Mouse (Mus musculus): ENCODE results near the gene Fbn1. TPM values are rescaled to one million over a fixed set of nuclear protein-coding genes. Genes with fewer than 3 reads are reported as not detected.

Fbn1 gene
- polyA plus RNA-seq, 1 experiment from 2014 or later = 9.1 TPM

DNA sequence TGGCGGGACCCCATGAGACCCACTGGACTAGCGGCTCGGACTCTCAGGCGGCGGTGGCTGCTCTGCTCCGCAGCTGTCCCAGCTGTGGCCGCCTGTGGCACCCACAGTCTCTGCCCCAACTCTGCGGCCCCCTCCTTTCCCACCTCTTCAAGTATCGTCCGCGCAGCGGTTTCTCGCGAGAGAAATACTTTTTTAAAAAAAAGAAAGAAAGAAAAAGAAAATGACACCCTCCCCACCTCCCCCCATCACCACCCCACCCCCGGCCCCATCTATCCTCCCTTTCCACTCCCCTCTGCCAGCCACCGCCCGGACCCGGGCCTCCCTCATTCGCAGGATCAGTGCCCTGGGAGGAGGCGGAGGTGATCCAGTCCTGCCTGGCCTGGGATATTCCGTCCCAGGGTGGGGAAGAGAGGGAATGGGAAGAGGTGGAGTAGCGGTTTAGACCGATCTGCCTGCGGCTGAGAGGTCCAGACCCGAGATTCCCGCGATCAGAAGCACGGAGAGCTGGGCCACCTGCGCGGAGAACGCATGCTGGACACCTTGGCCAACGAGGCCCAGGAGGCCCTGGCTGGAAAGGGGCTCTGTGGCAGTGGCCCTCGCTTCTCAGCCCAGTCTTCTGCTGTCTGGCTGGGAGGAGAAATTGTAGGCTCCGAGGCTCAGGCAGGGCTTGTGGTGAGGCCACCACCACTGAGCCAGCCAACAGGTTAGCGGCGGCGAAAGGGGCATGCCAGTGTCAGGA is 1.3 kb downstream of the Fbn1 start:
- peak overlapping the region; percentile 62 for H3K9ac ChIP-seq (ENCODE audit: low read length)
- DNase-seq (ENCODE audit: low spot score, missing footprints) = peak; percentile 93
- H3K9me3 ChIP-seq (ENCODE audit: control insufficient read depth, low read length) = no peaks in the 10 kb centered on the region
- ATAC-seq (ENCODE audit: low FRiP score) = peak; percentile 90
- H3K27me3 ChIP-seq (ENCODE audit: control insufficient read depth, insufficient read depth, low read length) = no peaks in the 10 kb centered on the region
- no peaks in the 10 kb centered on the region for H3K36me3 ChIP-seq (ENCODE audit: control insufficient read depth, insufficient read depth, low read length)
- H3K4me1 ChIP-seq (ENCODE audit: control insufficient read depth, insufficient read depth, low read length) = peaks cover 7% of the 10 kb centered on the region
- peak overlapping the region; percentile 3; the same call in 1 of the 2 replicates for H3K27ac ChIP-seq (ENCODE audit: low read depth, low read length)
- peak overlapping the region; percentile 96 for H3K4me2 ChIP-seq
- 1% methylated on average over 37 of the region's 37 CpGs for WGBS
- H3K4me3 ChIP-seq (ENCODE audit: low read depth, low read length) = peak overlapping the region; percentile 65

DNA sequence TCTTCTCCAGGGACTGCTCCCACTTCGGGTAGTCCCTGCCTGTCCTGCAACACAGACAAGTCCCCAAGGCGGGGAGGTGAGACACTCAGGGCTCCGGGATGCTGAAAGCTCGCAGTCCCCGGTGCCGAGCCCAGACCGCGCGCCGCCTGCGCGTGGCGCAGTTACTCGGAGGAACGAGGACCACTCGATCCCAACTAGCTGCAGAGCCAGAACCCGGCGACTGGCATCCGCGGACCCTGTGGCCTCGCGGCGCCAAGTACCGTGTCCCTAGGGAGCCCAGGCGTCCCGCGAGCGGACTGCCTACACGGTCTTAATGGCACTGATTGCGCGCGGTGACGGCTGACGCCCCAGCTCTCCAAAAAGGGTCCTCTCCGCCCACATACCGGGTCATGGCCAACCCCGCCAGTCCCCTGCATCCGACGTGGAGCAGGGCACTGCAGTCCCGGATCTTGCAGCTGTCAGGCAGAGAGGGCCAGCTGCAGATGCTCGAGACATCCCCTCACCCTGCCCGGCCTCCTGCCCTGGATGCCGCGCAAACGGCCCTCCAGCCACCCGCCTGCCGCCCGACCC is 2.0 kb downstream of the Fbn1 start:
- peak; percentile 84 for ATAC-seq (ENCODE audit: low FRiP score)

DNA sequence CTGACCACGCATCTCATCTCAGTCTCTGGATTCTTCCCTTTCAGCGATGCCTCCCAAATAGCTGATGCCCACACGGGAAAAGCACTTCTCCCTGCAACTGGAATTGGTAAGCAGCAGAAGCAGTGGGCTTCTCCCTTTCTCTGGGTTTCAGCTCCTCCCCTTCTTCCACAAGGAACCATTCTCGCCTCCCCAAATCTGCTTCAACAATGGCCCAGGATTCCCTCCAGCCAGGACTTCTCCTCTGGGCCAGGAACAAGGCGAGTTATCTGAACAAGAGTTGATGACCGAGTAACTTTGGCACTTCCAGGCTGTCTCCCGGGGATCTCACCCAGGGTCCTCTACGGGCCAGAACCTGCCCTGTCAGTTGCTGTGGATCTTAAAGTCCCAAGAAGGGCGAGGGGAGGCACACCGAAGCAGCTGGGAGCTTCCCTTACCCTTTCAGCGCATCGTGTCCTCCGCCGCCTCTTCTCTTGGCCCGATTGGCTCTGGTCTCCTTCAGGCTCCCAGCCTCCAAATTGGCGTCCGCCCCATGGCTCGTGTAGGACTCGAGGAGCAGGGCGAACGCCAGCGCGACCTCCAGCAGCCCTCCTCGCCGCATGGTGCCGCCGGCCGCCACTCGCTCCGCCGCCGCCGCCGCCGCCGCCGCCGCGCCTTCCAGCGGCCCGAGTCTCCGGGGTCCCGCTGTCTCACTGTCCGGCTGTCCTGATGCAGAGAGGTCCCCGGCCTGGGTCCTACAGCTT is 2.6 kb downstream of the Fbn1 start, which contains the start of gene Gm9913:
Gene Gm9913 (plus strand): TSS at position 84 of the 740 bp plus-strand sequence.
- Histone ChIP-seq H3K4me2 (peak within 1 kb of the TSS; percentile 96), H3K4me1 (ENCODE audit: control insufficient read depth, insufficient read depth, low read length) (peaks cover 7% of the 10 kb centered on the region), H3K9ac (ENCODE audit: low read length) (peak within 1 kb of the TSS; percentile 62), H3K27me3 (ENCODE audit: control insufficient read depth, insufficient read depth, low read length) (no peaks in the 10 kb centered on the region), H3K36me3 (ENCODE audit: control insufficient read depth, insufficient read depth, low read length) (no peaks in the 10 kb centered on the region), H3K4me3 (ENCODE audit: low read depth, low read length) (peak within 1 kb of the TSS; percentile 65), H3K9me3 (ENCODE audit: control insufficient read depth, low read length) (no peaks in the 10 kb centered on the region), H3K27ac (ENCODE audit: low read depth, low read length) (peak within 1 kb of the TSS; percentile 3; the same call in 1 of the 2 replicates)
- peak; percentile 97 for DNase-seq (ENCODE audit: low spot score, missing footprints)
- under 1% methylated on average over 45 of the region's 45 CpGs for WGBS
- ATAC-seq (ENCODE audit: low FRiP score) = no peak; the same call in 1 of the 2 replicates

More for the DNA sequence above, 2.0 kb downstream of the Fbn1 start:
- Histone ChIP-seq H3K27me3 (ENCODE audit: control insufficient read depth, insufficient read depth, low read length) (no peaks in the 10 kb centered on the region), H3K27ac (ENCODE audit: low read depth, low read length) (peak overlapping the region; percentile 3; the same call in 1 of the 2 replicates), H3K9ac (ENCODE audit: low read length) (peak overlapping the region; percentile 62), H3K9me3 (ENCODE audit: control insufficient read depth, low read length) (no peaks in the 10 kb centered on the region), H3K4me2 (peak overlapping the region; percentile 96), H3K36me3 (ENCODE audit: control insufficient read depth, insufficient read depth, low read length) (no peaks in the 10 kb centered on the region), H3K4me3 (ENCODE audit: low read depth, low read length) (peak overlapping the region; percentile 65), H3K4me1 (ENCODE audit: control insufficient read depth, insufficient read depth, low read length) (peaks cover 7% of the 10 kb centered on the region)
- under 1% methylated on average over 48 of the region's 48 CpGs for WGBS
- peak; percentile 98 for DNase-seq (ENCODE audit: low spot score, missing footprints)

DNA sequence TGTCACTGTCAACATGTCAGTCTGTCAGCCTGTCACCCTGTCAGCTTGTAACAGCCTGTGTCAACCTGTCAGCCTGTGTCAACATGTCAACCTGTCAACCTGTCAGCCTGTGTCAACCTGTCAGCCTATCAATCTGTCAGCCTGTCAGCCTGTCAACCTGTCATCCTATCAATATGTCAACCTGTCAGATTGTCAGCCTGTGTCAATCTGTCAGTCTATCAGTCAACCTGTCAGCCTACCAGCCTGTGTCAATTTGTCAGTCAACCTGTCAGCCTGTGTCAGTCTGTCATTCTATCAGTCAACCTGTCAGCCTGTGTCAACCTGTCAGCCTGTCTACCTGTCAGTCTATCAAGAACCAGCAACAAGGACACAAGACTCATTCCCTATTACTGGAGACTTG is 6.3 kb downstream of the Fbn1 start:
- no peaks in the 10 kb centered on the region for H3K9me3 ChIP-seq (ENCODE audit: control insufficient read depth, low read length)
- ATAC-seq (ENCODE audit: low FRiP score) (no peak), DNase-seq (ENCODE audit: low spot score, missing footprints) (no peak)
- H3K27me3 ChIP-seq (ENCODE audit: control insufficient read depth, insufficient read depth, low read length) = no peaks in the 10 kb centered on the region
- H3K9ac ChIP-seq (ENCODE audit: low read length) = no peak overlapping the region
- no peak overlapping the region for H3K4me2 ChIP-seq
- H3K27ac ChIP-seq (ENCODE audit: low read depth, low read length) = no peak overlapping the region
- no peak overlapping the region for H3K4me3 ChIP-seq (ENCODE audit: low read depth, low read length)
- H3K4me1 ChIP-seq (ENCODE audit: control insufficient read depth, insufficient read depth, low read length) = peaks cover 7% of the 10 kb centered on the region
- no peaks in the 10 kb centered on the region for H3K36me3 ChIP-seq (ENCODE audit: control insufficient read depth, insufficient read depth, low read length)

DNA sequence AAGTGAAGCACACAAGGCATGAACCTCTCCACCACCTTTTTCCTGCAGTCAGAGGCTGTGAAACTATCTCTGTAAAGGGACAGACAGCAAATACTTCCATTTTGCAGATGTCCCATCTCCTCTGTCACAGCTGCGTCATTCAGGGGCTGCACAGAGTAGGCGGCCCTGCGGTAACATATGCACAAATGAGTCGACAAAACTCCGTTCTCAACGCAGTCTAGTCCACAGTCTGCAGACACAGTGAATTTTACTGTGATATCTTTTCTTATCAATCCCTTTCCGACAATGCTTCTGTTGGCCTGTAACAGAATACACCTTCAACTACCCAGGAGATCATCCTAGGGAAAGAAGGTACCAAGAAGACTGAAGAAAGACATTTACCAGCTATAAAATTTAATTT is 9.6 kb downstream of the Fbn1 start:
- Histone ChIP-seq H3K36me3 (ENCODE audit: control insufficient read depth, insufficient read depth, low read length) (no peaks in the 10 kb centered on the region), H3K9ac (ENCODE audit: low read length) (no peak overlapping the region), H3K4me2 (no peak overlapping the region), H3K9me3 (ENCODE audit: control insufficient read depth, low read length) (no peaks in the 10 kb centered on the region), H3K27me3 (ENCODE audit: control insufficient read depth, insufficient read depth, low read length) (no peaks in the 10 kb centered on the region), H3K4me3 (ENCODE audit: low read depth, low read length) (no peak overlapping the region), H3K27ac (ENCODE audit: low read depth, low read length) (no peak overlapping the region), H3K4me1 (ENCODE audit: control insufficient read depth, insufficient read depth, low read length) (no peaks in the 10 kb centered on the region)
- ATAC-seq (ENCODE audit: low FRiP score) (no peak), DNase-seq (ENCODE audit: low spot score, missing footprints) (no peak)
- WGBS = 94% methylated on average over 7 of the region's 7 CpGs

DNA sequence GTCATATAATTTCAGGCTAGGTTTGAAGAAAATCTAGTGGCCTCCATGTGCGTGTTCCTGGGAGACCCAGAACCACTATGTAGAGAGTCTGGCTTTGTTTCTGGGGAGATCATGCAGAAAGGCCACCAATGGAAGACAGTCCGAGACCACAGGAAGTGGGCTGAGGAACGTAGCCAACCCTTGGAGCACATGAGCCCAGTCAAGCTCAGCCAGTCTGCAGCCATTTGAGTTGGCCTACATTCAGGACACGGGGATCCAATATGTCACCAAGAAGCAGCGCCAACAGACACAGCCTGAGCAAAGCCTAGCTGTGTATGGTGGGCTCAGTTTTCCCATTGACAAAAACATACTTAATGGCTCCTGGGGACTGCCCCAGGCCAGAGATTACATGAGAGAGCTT is 11.1 kb downstream of the Fbn1 start:
- WGBS = 89% methylated on average over 5 of the region's 5 CpGs
- Histone ChIP-seq H3K4me3 (ENCODE audit: low read depth, low read length) (no peak overlapping the region), H3K27ac (ENCODE audit: low read depth, low read length) (no peak overlapping the region), H3K4me1 (ENCODE audit: control insufficient read depth, insufficient read depth, low read length) (no peaks in the 10 kb centered on the region), H3K36me3 (ENCODE audit: control insufficient read depth, insufficient read depth, low read length) (no peaks in the 10 kb centered on the region), H3K27me3 (ENCODE audit: control insufficient read depth, insufficient read depth, low read length) (no peaks in the 10 kb centered on the region), H3K4me2 (no peak overlapping the region), H3K9ac (ENCODE audit: low read length) (no peak overlapping the region), H3K9me3 (ENCODE audit: control insufficient read depth, low read length) (no peaks in the 10 kb centered on the region)
- ATAC-seq (ENCODE audit: low FRiP score) = no peak
- DNase-seq (ENCODE audit: low spot score, missing footprints) = no peak

DNA sequence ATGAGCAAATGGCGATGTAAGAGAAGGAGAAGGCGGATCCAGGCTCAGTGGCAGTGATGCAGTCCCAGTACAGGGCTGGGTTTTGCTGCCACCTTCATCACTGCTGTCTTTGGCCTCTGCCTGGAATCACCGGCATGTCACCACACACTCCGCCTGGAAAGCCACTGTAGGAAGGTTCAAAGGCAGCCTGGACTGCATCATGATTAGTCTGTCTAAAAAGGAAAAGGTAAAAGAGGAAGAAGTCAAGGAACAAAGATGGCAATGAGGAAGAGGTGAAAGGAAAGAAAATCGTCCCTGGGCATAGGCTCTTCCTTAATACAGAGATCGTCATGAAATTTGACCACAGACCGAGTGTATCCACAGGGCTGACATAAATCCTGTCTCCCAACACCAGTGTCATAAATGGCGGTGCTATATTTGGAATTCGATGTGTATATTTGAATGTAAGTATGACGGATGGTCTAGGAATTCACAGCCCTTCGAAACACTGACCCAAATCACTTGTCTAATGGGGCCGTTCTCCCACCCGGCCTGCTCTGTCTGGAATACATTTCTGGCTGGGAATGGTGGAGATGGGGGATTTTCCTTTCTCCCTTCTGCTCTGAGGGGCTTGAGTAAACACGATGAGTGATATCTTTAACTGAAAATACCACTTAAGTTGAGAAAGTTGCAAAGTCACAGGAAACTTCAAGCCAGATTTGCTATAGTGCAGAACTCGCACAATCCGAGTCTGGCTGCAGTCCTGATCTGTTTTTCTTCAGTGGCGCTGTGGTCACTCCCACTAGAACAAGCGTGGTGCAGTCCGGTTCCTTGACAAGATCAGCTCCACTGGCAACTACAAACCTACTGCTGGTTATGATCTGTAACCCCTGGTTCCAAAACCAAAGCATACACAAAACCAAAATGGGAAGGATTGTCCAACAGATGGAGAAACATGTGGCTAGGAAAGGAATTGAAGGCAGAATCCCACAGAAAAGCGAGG is 12.7 kb downstream of the Fbn1 start:
- H3K27ac ChIP-seq (ENCODE audit: low read depth, low read length) = no peak overlapping the region
- no peak overlapping the region for H3K4me2 ChIP-seq
- H3K9ac ChIP-seq (ENCODE audit: low read length) = no peak overlapping the region
- H3K4me3 ChIP-seq (ENCODE audit: low read depth, low read length) = no peak overlapping the region
- no peaks in the 10 kb centered on the region for H3K9me3 ChIP-seq (ENCODE audit: control insufficient read depth, low read length)
- 90% methylated on average over 20 of the region's 20 CpGs for WGBS
- no peak for ATAC-seq (ENCODE audit: low FRiP score)
- DNase-seq (ENCODE audit: low spot score, missing footprints) = no peak
- no peaks in the 10 kb centered on the region for H3K27me3 ChIP-seq (ENCODE audit: control insufficient read depth, insufficient read depth, low read length)
- no peaks in the 10 kb centered on the region for H3K36me3 ChIP-seq (ENCODE audit: control insufficient read depth, insufficient read depth, low read length)
- H3K4me1 ChIP-seq (ENCODE audit: control insufficient read depth, insufficient read depth, low read length) = no peaks in the 10 kb centered on the region

DNA sequence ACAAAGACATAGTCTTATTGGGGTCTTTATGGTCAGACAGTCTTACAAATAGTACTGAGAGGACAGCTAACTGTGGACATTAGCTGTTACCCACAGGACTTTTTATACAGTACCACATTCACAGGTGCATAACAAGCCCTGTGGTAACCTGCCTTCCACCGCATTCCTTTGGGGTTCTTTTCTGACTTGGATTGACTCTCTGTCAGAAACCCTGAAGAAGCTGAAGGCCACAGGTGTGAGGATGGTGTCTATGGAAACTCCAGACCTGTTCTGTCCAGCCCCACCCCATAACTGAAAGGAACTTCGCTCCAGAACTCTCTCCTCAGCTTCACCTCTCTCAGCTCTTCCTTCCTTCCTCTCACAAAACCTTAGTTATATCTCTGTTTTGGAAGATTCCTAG is 13.5 kb downstream of the Fbn1 start:
- H3K9ac ChIP-seq (ENCODE audit: low read length) = no peak overlapping the region
- no peaks in the 10 kb centered on the region for H3K36me3 ChIP-seq (ENCODE audit: control insufficient read depth, insufficient read depth, low read length)
- WGBS = 98% methylated on average over 2 of the region's 2 CpGs
- H3K4me2 ChIP-seq = no peak overlapping the region
- DNase-seq (ENCODE audit: low spot score, missing footprints) (no peak), ATAC-seq (ENCODE audit: low FRiP score) (no peak)
- H3K4me1 ChIP-seq (ENCODE audit: control insufficient read depth, insufficient read depth, low read length) = no peaks in the 10 kb centered on the region
- no peak overlapping the region for H3K27ac ChIP-seq (ENCODE audit: low read depth, low read length)
- H3K27me3 ChIP-seq (ENCODE audit: control insufficient read depth, insufficient read depth, low read length) = no peaks in the 10 kb centered on the region
- H3K9me3 ChIP-seq (ENCODE audit: control insufficient read depth, low read length) = no peaks in the 10 kb centered on the region
- H3K4me3 ChIP-seq (ENCODE audit: low read depth, low read length) = no peak overlapping the region

Data from midbrain, embryonic 11.5 days (tissue).